Mouse (Mus musculus): ENCODE data around the gene Kcne3. TPM values are rescaled to one million over a fixed set of nuclear protein-coding genes. Genes with fewer than 3 reads are reported as not detected.
A peak's percentile ranks its signal among the peaks of the same experiment; 100 is the strongest.

Gene Kcne3
- polyA plus RNA-seq, 1 experiment from 2014 or later = 0.50 TPM

- peak overlapping the region; percentile 94 for H3K27ac ChIP-seq
- H3K4me3 ChIP-seq (replicated peaks; ENCODE audit: low read length) = peak overlapping the region; percentile 93
- H3K9me3 ChIP-seq (ENCODE audit: control insufficient read depth, low read length) = no peaks in the 10 kb centered on the region
- no peaks in the 10 kb centered on the region for H3K36me3 ChIP-seq (replicated peaks; ENCODE audit: control insufficient read depth, insufficient read depth)
- peak overlapping the region; percentile 77 for H3K4me2 ChIP-seq (replicated peaks)
- ATAC-seq (ENCODE audit: low FRiP score) (peak; percentile 56), DNase-seq (ENCODE audit: low spot score) (peak; percentile 41)
- 1% methylated on average over 23 of the region's 23 CpGs for WGBS
- peaks cover 19% of the 10 kb centered on the region; the same call in 1 of the 2 replicates for H3K4me1 ChIP-seq (replicated peaks; ENCODE audit: control insufficient read depth, insufficient read depth, low read length)
- H3K27me3 ChIP-seq (ENCODE audit: control insufficient read depth, insufficient read depth, low read length) = no peaks in the 10 kb centered on the region
- peak overlapping the region; percentile 95 for H3K9ac ChIP-seq
These were observed 51.7 kb downstream of the Kcne3 start for GRCm38 (mm10) chr7:100227896-100228525.

- H3K4me1 ChIP-seq (replicated peaks; ENCODE audit: control insufficient read depth, insufficient read depth, low read length) = peaks cover 19% of the 10 kb centered on the region; the same call in 1 of the 2 replicates
- H3K36me3 ChIP-seq (replicated peaks; ENCODE audit: control insufficient read depth, insufficient read depth) = no peaks in the 10 kb centered on the region
- WGBS = 65% methylated on average over 3 of the region's 3 CpGs
- H3K27me3 ChIP-seq (ENCODE audit: control insufficient read depth, insufficient read depth, low read length) = no peaks in the 10 kb centered on the region
- H3K27ac ChIP-seq = 0 out of 2 replicates have a peak overlapping the region, but pooled peaks have one; percentile 94
- H3K4me3 ChIP-seq (replicated peaks; ENCODE audit: low read length) = peak overlapping the region; percentile 93
- no peak for ATAC-seq (ENCODE audit: low FRiP score)
- H3K9me3 ChIP-seq (ENCODE audit: control insufficient read depth, low read length) = no peaks in the 10 kb centered on the region
- no peak for DNase-seq (ENCODE audit: low spot score)
- peak overlapping the region; percentile 95 for H3K9ac ChIP-seq
- H3K4me2 ChIP-seq (replicated peaks) = peak overlapping the region; percentile 77
These were observed 52.7 kb downstream of the Kcne3 start for GRCm38 (mm10) chr7:100228957-100229356.

GRCm38 (mm10) chr7:100230646-100231045 lies 54.3 kb downstream of the Kcne3 start:
- H3K27me3 ChIP-seq (ENCODE audit: control insufficient read depth, insufficient read depth, low read length) = no peaks in the 10 kb centered on the region
- no peaks in the 10 kb centered on the region for H3K9me3 ChIP-seq (ENCODE audit: control insufficient read depth, low read length)
- H3K9ac ChIP-seq = no peak overlapping the region
- no peak for DNase-seq (ENCODE audit: low spot score)
- H3K27ac ChIP-seq = no peak overlapping the region
- 0 out of 2 replicates have a peak overlapping the region, but pooled peaks have one; percentile 32 for H3K4me2 ChIP-seq (replicated peaks)
- H3K36me3 ChIP-seq (replicated peaks; ENCODE audit: control insufficient read depth, insufficient read depth) = no peaks in the 10 kb centered on the region
- ATAC-seq (ENCODE audit: low FRiP score) = no peak
- 100% methylated on average over 1 of the region's 1 CpGs for WGBS
- H3K4me1 ChIP-seq (replicated peaks; ENCODE audit: control insufficient read depth, insufficient read depth, low read length) = peaks cover 19% of the 10 kb centered on the region; the same call in 1 of the 2 replicates
- no peak overlapping the region for H3K4me3 ChIP-seq (replicated peaks; ENCODE audit: low read length)

GRCm38 (mm10) chr7:100231661-100232060 lies 55.4 kb downstream of the Kcne3 start:
- no peaks in the 10 kb centered on the region for H3K27me3 ChIP-seq (ENCODE audit: control insufficient read depth, insufficient read depth, low read length)
- H3K4me2 ChIP-seq (replicated peaks) = no peak overlapping the region
- ATAC-seq (ENCODE audit: low FRiP score) (no peak), DNase-seq (ENCODE audit: low spot score) (no peak)
- H3K9me3 ChIP-seq (ENCODE audit: control insufficient read depth, low read length) = no peaks in the 10 kb centered on the region
- 70% methylated on average over 1 of the region's 1 CpGs for WGBS
- H3K9ac ChIP-seq = no peak overlapping the region
- no peak overlapping the region for H3K27ac ChIP-seq
- peaks cover 19% of the 10 kb centered on the region; the same call in 1 of the 2 replicates for H3K4me1 ChIP-seq (replicated peaks; ENCODE audit: control insufficient read depth, insufficient read depth, low read length)
- no peaks in the 10 kb centered on the region for H3K36me3 ChIP-seq (replicated peaks; ENCODE audit: control insufficient read depth, insufficient read depth)
- no peak overlapping the region for H3K4me3 ChIP-seq (replicated peaks; ENCODE audit: low read length)

- Histone ChIP-seq H3K4me3 (replicated peaks; ENCODE audit: low read length) (no peak overlapping the region), H3K4me2 (replicated peaks) (no peak overlapping the region), H3K27ac (no peak overlapping the region), H3K36me3 (replicated peaks; ENCODE audit: control insufficient read depth, insufficient read depth) (no peaks in the 10 kb centered on the region), H3K4me1 (replicated peaks; ENCODE audit: control insufficient read depth, insufficient read depth, low read length) (peaks cover 17% of the 10 kb centered on the region; the same call in 1 of the 2 replicates), H3K9ac (no peak overlapping the region), H3K9me3 (ENCODE audit: control insufficient read depth, low read length) (no peaks in the 10 kb centered on the region), H3K27me3 (ENCODE audit: control insufficient read depth, insufficient read depth, low read length) (no peaks in the 10 kb centered on the region)
- DNase-seq (ENCODE audit: low spot score) = no peak
- ATAC-seq (ENCODE audit: low FRiP score) = no peak
These were observed 57.4 kb downstream of the Kcne3 start for GRCm38 (mm10) chr7:100233681-100234080.

Other genes with a start within 250 kb of the Kcne3 start
- gene Rnf169, start 196.1 kb upstream of the Kcne3 start, polyA plus RNA-seq (2014; fragmentation: Nextera tagmentation; extraction: Ambion mirVana) = 5.3 and 5.8 TPM in 2 replicates
- gene Chrdl2, start 170.3 kb upstream of the Kcne3 start, polyA plus RNA-seq (2014; fragmentation: Nextera tagmentation; extraction: Ambion mirVana) = 0.31 and 0.67 TPM in 2 replicates
- 43.1 and 45.8 TPM in 2 replicates for gene Pold3, start 54.9 kb upstream of the Kcne3 start, polyA plus RNA-seq (2014; fragmentation: Nextera tagmentation; extraction: Ambion mirVana)
- gene Lipt2, start 17.2 kb upstream of the Kcne3 start, polyA plus RNA-seq (2014; fragmentation: Nextera tagmentation; extraction: Ambion mirVana) = 19.2 and 20.2 TPM in 2 replicates
- 29.0 and 29.1 TPM in 2 replicates for gene Pgm2l1, start 50.9 kb downstream of the Kcne3 start, polyA plus RNA-seq (2014; fragmentation: Nextera tagmentation; extraction: Ambion mirVana)
- gene P4ha3, start 109.0 kb downstream of the Kcne3 start, polyA plus RNA-seq (2014; fragmentation: Nextera tagmentation; extraction: Ambion mirVana) = 10.5 and 12.6 TPM in 2 replicates
- 20.5 and 21.3 TPM in 2 replicates for gene C2cd3, start 195.7 kb downstream of the Kcne3 start, polyA plus RNA-seq (2014; fragmentation: Nextera tagmentation; extraction: Ambion mirVana)
- gene Ppme1, start 195.8 kb downstream of the Kcne3 start, polyA plus RNA-seq (2014; fragmentation: Nextera tagmentation; extraction: Ambion mirVana) = 155 and 162 TPM in 2 replicates